Mouse (Mus musculus) embryonic fibroblast, embryonic 13.5 days (primary cell): ENCODE results near the gene Chst11.

Experiments
- CTCF ChIP-seq: IDR thresholded peaks from 2 replicates; pipeline ENCODE4 v1.5.1; 2011; ENCODE audit warnings: mild to moderate bottlenecking, control low read depth, low read length, moderate library complexity, borderline replicate concordance; ENCODE audit not compliant: insufficient read depth
- POLR2A ChIP-seq: IDR thresholded peaks from 2 replicates; pipeline ENCODE4 v1.6.1; 2011; ENCODE audit warnings: low read depth, mild to moderate bottlenecking, control low read depth, low read length, moderate library complexity

- TF ChIP-seq CTCF: no peak
- no peak for TF ChIP-seq POLR2A
Measured at GRCm38 (mm10) chr10:83210968-83211583, 225.8 kb downstream of the Chst11 start.
